ENCODE assay signal across 23 mouse cellular contexts in the genomic region with DNA sequence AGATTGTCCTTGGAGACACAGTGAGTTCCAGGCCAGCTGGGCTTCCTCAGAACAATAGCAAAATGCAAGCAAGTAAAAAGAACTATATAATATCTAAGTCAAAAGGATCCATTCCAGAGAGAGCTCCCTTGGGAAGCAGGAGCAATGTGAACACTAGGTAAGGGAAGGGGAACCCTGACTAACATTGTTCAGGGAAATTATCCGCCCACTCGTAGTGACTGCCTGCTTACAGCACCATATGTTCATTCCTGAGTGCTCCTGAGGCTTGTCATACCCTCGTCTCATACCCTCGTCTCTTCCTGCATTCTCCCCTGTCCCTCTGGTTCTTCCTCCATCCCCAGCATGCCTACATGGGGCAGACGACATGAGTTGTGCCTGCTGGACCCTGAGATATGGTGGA.
"Had no signal": no experiment of that assay in that cellular context is flagged by ENCODE, and none has a peak within 500 bp of the region (broad histone marks: within the 10 kb centered on the region; RNA-seq: fewer than 3 reads in every experiment).

No protein-coding gene starts in this region.

- H3K36me3 ChIP-seq: heart, embryonic 13.5 days; heart, embryonic 15.5 days; hindbrain, embryonic 13.5 days; hindbrain, embryonic 15.5 days; kidney, embryonic 15.5 days; limb, embryonic 12.5 days had no signal

- H3K4me3 ChIP-seq: gastrocnemius, adult 2 months; heart, adult 2 months; heart, embryonic 13.5 days; heart, embryonic 15.5 days; hindbrain, embryonic 13.5 days; hindbrain, embryonic 15.5 days; kidney, embryonic 15.5 days; limb, embryonic 12.5 days had no signal

- DNase-seq: gastrocnemius, adult 2 months; gastrocnemius, postnatal 10 days; gastrocnemius, postnatal 25 days; heart, adult 11 months; heart, adult 2 months; heart, postnatal 14 days; heart, postnatal 36 days; kidney, adult 11 months; kidney, adult 2 months; kidney, adult 9 months; kidney, postnatal 14 days; kidney, postnatal 36 days; layer of hippocampus, adult 9-11 months; layer of hippocampus, postnatal 36 days; left cerebral cortex, postnatal 4 days; liver had no signal

- H3K27me3 ChIP-seq: hindbrain, embryonic 15.5 days had no signal

- H3K4me2 ChIP-seq: heart, embryonic 11.5 days; heart, embryonic 13.5 days; heart, embryonic 15.5 days; hindbrain, embryonic 13.5 days; hindbrain, embryonic 15.5 days; kidney, embryonic 15.5 days; limb, embryonic 12.5 days had no signal
